Mouse (Mus musculus): ENCODE measurements around the gene Inpp5a.

Gene Inpp5a

GRCm38 (mm10) chr7:139536831-139537230 lies 147.9 kb downstream of the Inpp5a start:
- DNase-seq (ENCODE audit: low spot score) = no peak

- DNase-seq (ENCODE audit: low spot score) = no peak
Measured at GRCm38 (mm10) chr7:139537831-139538230, 148.9 kb downstream of the Inpp5a start.

- no peak for DNase-seq (ENCODE audit: low spot score)
Measured at GRCm38 (mm10) chr7:139538541-139538940, 149.6 kb downstream of the Inpp5a start.

- no peak for DNase-seq (ENCODE audit: low spot score)
Measured at GRCm38 (mm10) chr7:139540601-139541000, 151.7 kb downstream of the Inpp5a start.

- DNase-seq (ENCODE audit: low spot score) = no peak
Measured at GRCm38 (mm10) chr7:139541422-139541821, 152.5 kb downstream of the Inpp5a start.

GRCm38 (mm10) chr7:139544706-139545625 lies 156.1 kb downstream of the Inpp5a start:
- no peak for DNase-seq (ENCODE audit: low spot score)

GRCm38 (mm10) chr7:139547325-139547724 lies 158.4 kb downstream of the Inpp5a start:
- no peak for DNase-seq (ENCODE audit: low spot score)

GRCm38 (mm10) chr7:139550086-139550783 lies 161.3 kb downstream of the Inpp5a start:
- no peak for DNase-seq (ENCODE audit: low spot score)

GRCm38 (mm10) chr7:139551519-139551918 lies 162.6 kb downstream of the Inpp5a start:
- DNase-seq (ENCODE audit: low spot score) = no peak

GRCm38 (mm10) chr7:139556331-139556730 lies 167.4 kb downstream of the Inpp5a start:
- DNase-seq (ENCODE audit: low spot score) = no peak

- no peak for DNase-seq (ENCODE audit: low spot score)
Measured at GRCm38 (mm10) chr7:139556746-139557526, 168.0 kb downstream of the Inpp5a start.

- DNase-seq (ENCODE audit: low spot score) = no peak
Measured at GRCm38 (mm10) chr7:139559659-139560058, 170.8 kb downstream of the Inpp5a start.

- DNase-seq (ENCODE audit: low spot score) = no peak
Measured at GRCm38 (mm10) chr7:139563425-139563824, 174.5 kb downstream of the Inpp5a start.

GRCm38 (mm10) chr7:139564161-139564560 lies 175.3 kb downstream of the Inpp5a start:
- DNase-seq (ENCODE audit: low spot score) = no peak

GRCm38 (mm10) chr7:139565998-139566397 lies 177.1 kb downstream of the Inpp5a start:
- DNase-seq (ENCODE audit: low spot score) = no peak

GRCm38 (mm10) chr7:139566533-139566932 lies 177.6 kb downstream of the Inpp5a start:
- no peak for DNase-seq (ENCODE audit: low spot score)

GRCm38 (mm10) chr7:139570788-139571187 lies 181.9 kb downstream of the Inpp5a start:
- no peak for DNase-seq (ENCODE audit: low spot score)

GRCm38 (mm10) chr7:139572665-139573064 lies 183.8 kb downstream of the Inpp5a start:
- no peak for DNase-seq (ENCODE audit: low spot score)

- no peak for DNase-seq (ENCODE audit: low spot score)
Measured at GRCm38 (mm10) chr7:139576064-139576686, 187.3 kb downstream of the Inpp5a start.

- no peak for DNase-seq (ENCODE audit: low spot score)
Measured at GRCm38 (mm10) chr7:139579261-139579905, 190.5 kb downstream of the Inpp5a start.
